In the genomic region with DNA sequence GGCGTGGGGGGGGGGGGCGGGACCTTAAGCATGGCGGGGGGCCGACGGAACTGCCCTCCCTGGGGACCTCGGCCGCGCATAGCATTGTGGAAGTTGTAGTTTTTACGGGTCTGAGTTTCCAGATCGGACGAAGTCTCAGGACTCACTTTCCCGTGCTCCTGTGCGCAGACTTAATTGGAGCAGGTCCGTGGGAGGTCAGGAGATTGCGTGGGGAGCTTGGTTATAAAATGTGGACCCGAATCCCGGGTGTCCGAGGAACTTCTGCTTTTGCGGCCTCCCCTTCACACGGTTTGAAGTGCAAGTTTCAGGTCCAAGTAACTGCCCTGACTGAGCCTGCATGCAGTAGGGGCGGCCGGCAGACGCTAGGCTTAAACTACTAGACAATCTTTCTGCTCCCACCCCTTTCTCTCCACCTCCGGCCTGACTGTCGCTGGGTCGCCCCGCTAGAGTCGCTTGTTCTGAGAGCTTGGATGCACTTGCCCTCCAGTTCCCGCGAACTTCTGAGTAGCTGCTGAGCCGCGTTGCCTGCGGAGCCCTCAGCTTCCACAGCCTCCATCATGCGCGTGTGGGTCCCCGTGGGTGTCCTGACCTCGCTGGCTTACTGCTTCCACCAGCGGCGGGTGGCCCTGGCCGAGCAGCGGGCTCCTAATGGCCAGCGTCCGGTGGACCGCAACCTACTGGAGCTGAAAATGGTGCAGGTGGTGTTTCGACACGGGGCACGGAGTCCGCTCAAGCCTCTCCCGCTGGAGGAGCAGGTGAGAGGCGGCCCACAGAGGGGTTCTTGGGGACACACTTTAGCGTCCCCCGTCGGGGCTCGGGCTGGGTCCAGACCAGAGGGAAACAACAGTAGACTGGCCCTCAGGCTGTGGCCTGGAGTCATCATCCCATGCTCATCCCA, we compare ENCODE assay signal across 7 mouse cellular contexts. TPM values are rescaled to one million over a fixed set of nuclear protein-coding genes. Genes with fewer than 3 reads are reported as not detected.
DNase-seq lines count a peak whose midpoint lies in the region; ATAC-seq lines count a peak whose summit lies in the region.

Acp6 (plus strand) TSS at position 167 of the 898 bp plus-strand sequence.

- peak; percentile 93 for ATAC-seq in embryonic facial prominence, embryonic 11.5 days (replicated peaks; ENCODE audit: insufficient number of reproducible peaks, low FRiP score, low TSS enrichment, low read depth)
- ATAC-seq in limb, embryonic 11.5 days (ENCODE audit: insufficient number of reproducible peaks, low FRiP score, low TSS enrichment, low read depth) = peak; percentile 93
- ATAC-seq in midbrain, embryonic 14.5 days (ENCODE audit: low FRiP score, low TSS enrichment) = peak; percentile 92

- H3K9me3 ChIP-seq in embryonic facial prominence, embryonic 11.5 days (replicated peaks; ENCODE audit: control insufficient read depth, low read length) = no peaks in the 10 kb centered on the region
- H3K9me3 ChIP-seq in limb, embryonic 11.5 days (ENCODE audit: control insufficient read depth, low read length) = no peaks in the 10 kb centered on the region
- no peaks in the 10 kb centered on the region for H3K9me3 ChIP-seq in midbrain, embryonic 14.5 days (ENCODE audit: control insufficient read depth, low read length)

- no peak within 1 kb of the TSS for H3K27ac ChIP-seq in embryonic facial prominence, embryonic 11.5 days (replicated peaks; ENCODE audit: low read depth, low read length)
- peak within 1 kb of the TSS; percentile 47; the same call in 1 of the 2 replicates for H3K27ac ChIP-seq in limb, embryonic 11.5 days (replicated peaks; ENCODE audit: low read depth, low read length)
- peak within 1 kb of the TSS; percentile 63 for H3K27ac ChIP-seq in midbrain, embryonic 14.5 days (replicated peaks; ENCODE audit: low read depth, low read length)

- H3K4me1 ChIP-seq in embryonic facial prominence, embryonic 11.5 days (ENCODE audit: control insufficient read depth, insufficient read depth, low read length) = no peaks in the 10 kb centered on the region
- 0 out of 2 replicates have a peak, but pooled peaks cover 5% of the 10 kb centered on the region for H3K4me1 ChIP-seq in limb, embryonic 11.5 days (ENCODE audit: control insufficient read depth, insufficient read depth, low read length)
- peaks cover 8% of the 10 kb centered on the region; the same call in 1 of the 2 replicates for H3K4me1 ChIP-seq in midbrain, embryonic 14.5 days (ENCODE audit: control insufficient read depth, insufficient read depth, low read length)

- no peaks in the 10 kb centered on the region for H3K36me3 ChIP-seq in embryonic facial prominence, embryonic 11.5 days (replicated peaks; ENCODE audit: control insufficient read depth, insufficient read depth, low read depth, low read length)
- no peaks in the 10 kb centered on the region for H3K36me3 ChIP-seq in limb, embryonic 11.5 days (ENCODE audit: control insufficient read depth, insufficient read depth, low read length)
- no peaks in the 10 kb centered on the region for H3K36me3 ChIP-seq in midbrain, embryonic 14.5 days (ENCODE audit: control insufficient read depth, insufficient read depth, low read length)

- peak within 1 kb of the TSS; percentile 76 for H3K9ac ChIP-seq in embryonic facial prominence, embryonic 11.5 days (replicated peaks; ENCODE audit: low read length)
- H3K9ac ChIP-seq in limb, embryonic 11.5 days (ENCODE audit: low read length) = peak within 1 kb of the TSS; percentile 78
- peak within 1 kb of the TSS; percentile 62 for H3K9ac ChIP-seq in midbrain, embryonic 14.5 days (replicated peaks; ENCODE audit: low read length)

- under 1% methylated on average over 54 of the region's 54 CpGs for WGBS in embryonic facial prominence, embryonic 11.5 days
- WGBS in limb, embryonic 11.5 days = under 1% methylated on average over 54 of the region's 54 CpGs
- under 1% methylated on average over 54 of the region's 54 CpGs for WGBS in midbrain, embryonic 14.5 days

- H3K27me3 ChIP-seq in embryonic facial prominence, embryonic 11.5 days (ENCODE audit: control insufficient read depth, insufficient read depth, low read length) = no peaks in the 10 kb centered on the region
- no peaks in the 10 kb centered on the region for H3K27me3 ChIP-seq in limb, embryonic 11.5 days (ENCODE audit: control insufficient read depth, insufficient read depth, low read length)
- no peaks in the 10 kb centered on the region for H3K27me3 ChIP-seq in midbrain, embryonic 14.5 days (ENCODE audit: control insufficient read depth, insufficient read depth, low read length)

- peak within 1 kb of the TSS; percentile 73 for H3K4me2 ChIP-seq in embryonic facial prominence, embryonic 11.5 days (ENCODE audit: low read depth, low read length)
- H3K4me2 ChIP-seq in limb, embryonic 11.5 days (ENCODE audit: low read depth, severe bottlenecking) = peak within 1 kb of the TSS; percentile 89
- peak within 1 kb of the TSS; percentile 86 for H3K4me2 ChIP-seq in midbrain, embryonic 14.5 days (ENCODE audit: low read length)

- H3K4me3 ChIP-seq in embryonic facial prominence, embryonic 11.5 days (ENCODE audit: low read depth, low read length) = peak within 1 kb of the TSS; percentile 70
- H3K4me3 ChIP-seq in limb, embryonic 11.5 days (ENCODE audit: low read depth, low read length) = peak within 1 kb of the TSS; percentile 80
- H3K4me3 ChIP-seq in midbrain, embryonic 14.5 days (replicated peaks; ENCODE audit: low read depth, low read length) = peak within 1 kb of the TSS; percentile 65

- DNase-seq in adrenal gland, postnatal 14 days = peak; percentile 95
- peak; percentile 95 for DNase-seq in embryonic facial prominence, embryonic 11.5 days (ENCODE audit: low spot score)
- peak; percentile 99 for DNase-seq in heart, adult 11 months
- DNase-seq in kidney, adult 18-20 months = peak; percentile 92
- peak; percentile 93 for DNase-seq in limb, embryonic 11.5 days (ENCODE audit: low spot score)
- DNase-seq in midbrain, embryonic 14.5 days = peak; percentile 92
- peak; percentile 84 to 86 for DNase-seq in spleen, adult 18-20 months

RNA-seq across cellular contexts. Expression of gene Acp6, which starts in this region (rescaled TPM):
- total RNA-seq in adrenal gland, postnatal 14 days (2021) = 40.0 and 42.3 TPM in 2 replicates
- 31.4 and 36.0 TPM in 2 replicates for polyA plus RNA-seq in embryonic facial prominence, embryonic 11.5 days (2014; fragmentation: Nextera tagmentation; extraction: Ambion mirVana)
- polyA plus RNA-seq in limb, embryonic 11.5 days (2014; fragmentation: Nextera tagmentation; extraction: Ambion mirVana) = 33.5 and 36.6 TPM in 2 replicates
- polyA plus RNA-seq in midbrain, embryonic 14.5 days (2014; fragmentation: Nextera tagmentation; extraction: Ambion mirVana) = 11.4 and 11.7 TPM in 2 replicates
